Mouse (Mus musculus) heart, postnatal 10 days (tissue): Measurements from ENCODE around the gene Chpt1. TPM values are rescaled to one million over a fixed set of nuclear protein-coding genes. Genes with fewer than 3 reads are reported as not detected.
"Not testable (repeated sequence)": the region's sequence is repeated elsewhere in the genome, so short reads cannot be mapped to it uniquely, and the experiment has no call there.

ENCODE experiments used
- DNase-seq, 2 experiments: peaks; one replicate each; pipeline ENCODE4 v3.0.0; 2021
- intact Hi-C: fragments of 180-260 bp; cut with DNase I; formaldehyde crosslinking; loops from one replicate; pipeline ENCODE4 v1.15.1; 2025
- total RNA-seq, 2 experiments: library from RNA; stranded (reverse); gene quantifications; 2 replicates each; pipeline ENCODE4 v1.2.3; 2021

The Chpt1 gene
- 100 to 1,000 TPM; 189 to 191 TPM for total RNA-seq

GRCm38 (mm10) chr10:88503421-88504314 lies at the start of gene Chpt1:
Chpt1 (minus strand) TSS chr10:88504073.
- peak; percentile 90 to 91 for DNase-seq
- intact Hi-C loops: loop anchor here (5.0 to 10.0 kb wide), 3 partner anchors 126 to 321 kb away; partner anchors contain the start of genes Arl1, Dram1, Gnptab and Utp20

DNA sequence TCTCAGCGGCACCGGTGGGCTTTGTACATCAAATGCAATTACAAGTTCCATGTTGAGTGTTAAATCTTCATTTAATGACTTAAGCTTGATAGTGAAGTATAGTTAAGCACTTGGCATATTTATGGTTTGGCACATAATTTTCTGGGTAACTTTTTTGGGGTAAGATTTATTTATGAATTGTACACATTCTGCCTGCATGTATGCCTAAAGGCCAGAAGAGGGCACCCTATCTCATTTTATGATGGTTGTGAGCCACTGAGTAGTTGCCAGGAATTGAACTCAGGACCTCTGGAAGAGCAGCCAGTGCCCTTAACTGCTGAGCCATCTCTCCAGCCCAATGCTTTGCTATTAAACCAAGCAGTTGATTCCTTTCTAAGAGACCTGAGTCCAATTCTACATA lies 48.9 kb upstream of the Chpt1 start:
- intact Hi-C loops: loop anchor here (10.0 kb wide), 1 partner anchor 112 kb away; no protein-coding TSS in a partner anchor

DNA sequence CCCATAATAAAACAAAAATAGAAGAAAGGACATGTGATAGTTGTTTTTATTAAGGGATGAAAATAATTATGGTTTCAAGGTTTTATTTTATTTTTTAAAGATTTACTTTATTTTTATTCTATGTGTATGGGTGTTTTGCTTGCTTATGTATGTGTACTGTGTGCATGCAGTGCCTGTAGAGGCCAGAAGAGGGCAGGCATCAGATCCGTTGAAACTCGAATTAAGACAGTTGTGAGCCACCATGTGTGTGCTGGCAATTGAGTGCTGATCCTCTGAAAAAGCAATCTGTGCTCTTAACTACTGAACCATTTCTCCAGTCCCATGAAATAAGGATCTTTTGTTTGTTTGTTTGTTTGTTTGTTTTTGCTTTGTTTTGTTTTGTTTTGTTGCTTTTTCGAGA lies 46.4 kb upstream of the Chpt1 start:
- intact Hi-C loops: loop anchor here (10.0 kb wide), 1 partner anchor 115 kb away; no protein-coding TSS in a partner anchor
- no peak for DNase-seq

More for the DNA sequence above, 48.9 kb upstream of the Chpt1 start:
- DNase-seq: no peak

GRCm38 (mm10) chr10:88547635-88548034 lies 43.8 kb upstream of the Chpt1 start:
- intact Hi-C loops: no loop called here
- DNase-seq: no peak

DNA sequence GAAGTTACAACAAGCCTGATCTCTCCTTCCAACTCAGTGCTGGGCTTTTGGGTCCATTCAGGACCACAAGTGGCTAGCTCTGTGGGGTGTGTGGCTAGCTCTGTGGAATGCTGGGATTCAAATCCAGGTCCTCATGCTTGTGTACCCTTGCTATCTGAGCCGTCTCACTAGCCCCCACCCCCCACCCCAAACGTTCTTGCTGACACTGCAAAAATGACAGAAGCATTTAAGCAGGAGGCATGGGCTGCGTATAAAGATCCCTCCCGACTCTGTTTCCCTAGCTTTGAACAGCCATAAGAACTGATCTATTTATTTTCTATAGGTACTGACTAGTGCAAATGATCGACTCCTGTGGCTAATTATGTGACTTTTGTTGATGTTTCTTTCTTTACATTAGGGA lies 26.8 kb upstream of the Chpt1 start:
- intact Hi-C loops: no loop called here
- no peak for DNase-seq

DNA sequence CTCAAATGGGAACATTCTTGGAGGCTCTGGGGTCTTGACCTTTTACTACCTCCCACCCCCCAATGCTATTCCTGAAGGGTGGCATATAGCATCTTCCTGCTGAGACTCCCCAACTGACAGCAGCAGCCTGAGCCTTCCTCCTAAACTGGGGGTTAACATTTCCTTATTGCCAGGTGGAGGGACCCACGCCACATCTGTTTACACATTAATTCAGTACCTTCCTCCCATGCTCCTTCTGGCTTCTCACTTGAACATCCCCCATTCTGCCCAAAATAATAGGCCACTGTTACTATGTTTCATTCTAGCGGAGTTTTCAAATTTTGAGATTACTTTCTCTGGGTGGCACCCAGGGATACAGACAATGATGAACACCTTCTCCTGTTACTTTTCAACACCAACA lies 20.1 kb upstream of the Chpt1 start:
- intact Hi-C loops: no loop called here
- no peak for DNase-seq

DNA sequence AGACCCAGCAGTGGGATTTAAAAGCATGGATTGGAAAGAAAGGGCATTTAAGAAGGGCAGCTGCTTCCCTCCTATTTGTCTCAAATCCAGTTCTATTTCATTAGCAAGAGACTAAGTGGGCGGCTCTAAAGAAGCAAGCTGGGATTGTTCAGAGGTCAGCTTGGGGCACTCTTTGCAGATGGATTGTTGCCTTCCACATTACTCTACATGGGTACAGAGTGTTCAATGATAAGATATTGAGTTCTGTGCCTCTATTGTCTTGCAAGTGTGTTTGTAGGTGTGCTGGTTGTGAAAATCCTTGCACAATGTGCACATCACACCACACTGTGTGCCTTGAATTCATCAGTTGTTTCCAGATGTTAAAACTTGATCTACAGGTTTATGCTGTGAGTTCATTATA lies 19.3 kb upstream of the Chpt1 start:
- intact Hi-C loops: no loop called here
- no peak for DNase-seq

GRCm38 (mm10) chr10:88522795-88523194 lies 18.9 kb upstream of the Chpt1 start:
- intact Hi-C loops: no loop called here
- no peak for DNase-seq

DNA sequence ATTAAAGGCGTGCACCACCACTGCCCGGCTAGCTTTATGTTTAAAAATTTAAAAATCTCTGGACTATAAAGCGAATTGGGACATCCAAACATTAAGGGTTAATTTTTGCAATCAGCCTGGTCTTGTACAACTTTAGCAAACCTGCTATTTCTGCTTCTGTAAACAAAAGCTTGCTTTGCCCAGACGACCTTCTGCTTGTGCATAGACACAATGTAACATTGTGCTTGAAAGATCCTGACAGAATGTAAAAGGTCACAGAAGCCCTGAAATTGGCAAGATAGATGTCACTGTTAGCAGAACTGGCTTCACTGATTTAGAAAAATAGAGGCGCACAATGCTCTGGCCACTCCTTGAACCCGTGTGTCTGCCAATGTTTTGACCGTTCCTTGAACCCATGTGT lies 11.2 kb upstream of the Chpt1 start:
- DNase-seq, intact Hi-C loops: not testable (repeated sequence)

GRCm38 (mm10) chr10:88514495-88514894 lies 10.6 kb upstream of the Chpt1 start:
- intact Hi-C loops: loop anchor here (5.0 kb wide), 1 partner anchor 108 kb away; no protein-coding TSS in a partner anchor
- DNase-seq: peak; percentile 78 to 83

DNA sequence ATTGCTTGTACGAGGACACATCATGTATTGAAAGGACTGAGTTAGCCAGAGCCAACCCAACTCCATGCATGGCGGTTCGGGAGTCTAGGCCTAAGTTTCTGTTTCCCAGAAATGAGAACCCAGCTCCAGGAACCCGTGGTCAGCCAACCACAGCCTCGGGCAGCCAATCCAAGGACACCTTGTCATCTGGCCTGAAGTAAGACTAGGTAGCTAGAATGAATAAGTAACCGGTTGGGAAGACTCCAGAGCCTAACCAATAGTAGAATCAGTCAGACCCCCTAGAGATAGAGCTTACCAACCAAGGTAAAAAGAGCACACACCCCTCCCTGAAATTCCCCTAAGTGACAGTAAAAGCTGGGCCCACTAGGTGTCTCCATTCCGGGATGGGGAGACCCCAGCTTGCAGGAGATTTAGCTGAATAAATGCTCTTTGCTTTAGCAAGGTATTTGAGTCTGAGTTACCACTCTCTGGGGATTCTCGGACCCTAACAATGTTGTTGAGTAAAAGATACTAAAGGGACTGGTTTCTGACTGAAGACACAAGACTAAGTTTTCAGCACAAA lies 9.8 kb upstream of the Chpt1 start:
- DNase-seq: no peak
- intact Hi-C loops: loop anchor here (5.0 kb wide), 1 partner anchor 109 kb away; no protein-coding TSS in a partner anchor

- intact Hi-C loops: loop anchor here (5.0 kb wide), 1 partner anchor 111 kb away; no protein-coding TSS in a partner anchor
- DNase-seq: no peak
Measured at GRCm38 (mm10) chr10:88511355-88511754, 7.5 kb upstream of the Chpt1 start.

- peak; percentile 80 to 83 for DNase-seq
- intact Hi-C loops: loop anchor here (5.0 kb wide), 1 partner anchor 112 kb away; no protein-coding TSS in a partner anchor
Measured at GRCm38 (mm10) chr10:88510503-88511271, 6.8 kb upstream of the Chpt1 start.

GRCm38 (mm10) chr10:88507691-88508143 lies 3.8 kb upstream of the Chpt1 start:
- intact Hi-C loops: loop anchor here (10.0 kb wide), 1 partner anchor 317 kb away; the partner anchor contains the start of gene Utp20
- DNase-seq: no peak

DNA sequence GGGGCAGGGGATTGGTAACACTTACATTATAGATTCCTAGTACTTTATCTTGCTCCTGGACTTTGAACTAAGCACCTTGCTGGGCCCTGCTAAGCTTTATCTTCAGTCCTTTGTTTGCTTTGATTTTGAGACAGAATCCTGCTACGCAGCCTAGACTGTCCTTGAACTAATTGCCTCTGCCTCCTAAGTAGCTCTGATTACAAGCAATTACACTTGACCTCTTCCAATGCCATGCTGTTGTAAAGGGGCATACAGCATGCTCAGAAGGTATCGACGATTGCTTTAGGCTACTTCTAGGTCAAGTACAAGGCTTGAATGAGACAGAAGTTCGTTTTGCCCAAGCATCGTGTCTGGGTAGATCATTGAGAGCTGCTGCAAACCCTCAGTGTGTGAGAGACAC lies 1.4 kb upstream of the Chpt1 start:
- DNase-seq: no peak
- intact Hi-C loops: loop anchor here (10.0 kb wide), 1 partner anchor 320 kb away; the partner anchor contains the start of gene Utp20

DNA sequence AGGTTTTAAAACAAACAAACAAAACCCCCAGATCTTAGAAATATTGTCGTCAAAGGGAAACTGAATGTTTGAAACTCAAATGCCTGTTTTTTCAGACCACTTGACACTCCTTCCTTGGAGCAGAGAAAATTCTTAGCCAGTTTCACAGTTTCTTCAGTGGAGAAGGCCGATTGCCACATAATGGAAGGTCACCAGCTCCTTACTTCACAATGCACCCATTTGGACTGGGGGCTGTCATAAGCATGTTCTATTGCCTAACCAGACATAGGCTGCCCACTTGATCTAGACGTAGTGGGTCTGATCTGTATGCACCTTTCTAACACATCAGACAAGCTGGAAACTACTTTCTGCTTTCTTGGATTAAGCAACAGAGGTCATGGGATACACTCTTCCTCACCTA lies 608 bp upstream of the Chpt1 start:
- DNase-seq: no peak
- intact Hi-C loops: loop anchor here (5.0 to 10.0 kb wide), 3 partner anchors 127 to 320 kb away; partner anchors contain the start of genes Arl1, Dram1, Gnptab and Utp20

DNA sequence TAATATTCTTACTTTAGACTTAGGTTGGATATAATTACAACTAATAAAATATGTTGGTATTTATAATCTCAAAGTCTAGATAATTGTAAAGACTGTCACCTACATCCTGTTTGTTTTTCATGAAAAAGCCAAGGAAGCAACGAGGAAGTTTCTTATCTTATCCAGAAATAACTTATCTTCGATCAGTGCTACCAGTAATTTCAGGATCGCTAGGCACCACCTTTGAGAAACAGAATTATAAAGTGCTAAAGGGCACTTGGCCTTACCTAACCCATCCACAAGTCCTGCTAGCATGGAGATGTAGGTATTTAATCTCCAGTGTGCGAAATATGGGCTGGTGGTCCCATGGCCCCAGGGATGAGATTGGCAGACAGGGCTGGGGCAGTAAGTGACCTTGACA lies 954 bp downstream of the Chpt1 start:
- intact Hi-C loops: loop anchor here (5.0 to 10.0 kb wide), 3 partner anchors 126 to 322 kb away; partner anchors contain the start of genes Arl1, Dram1, Gnptab and Utp20
- DNase-seq: no peak

GRCm38 (mm10) chr10:88501886-88502765 lies 1.7 kb downstream of the Chpt1 start:
- intact Hi-C loops: loop anchor here (5.0 to 10.0 kb wide), 3 partner anchors 125 to 323 kb away; partner anchors contain the start of genes Arl1, Dram1, Gnptab and Utp20
- peak; percentile 44 to 48 for DNase-seq

DNA sequence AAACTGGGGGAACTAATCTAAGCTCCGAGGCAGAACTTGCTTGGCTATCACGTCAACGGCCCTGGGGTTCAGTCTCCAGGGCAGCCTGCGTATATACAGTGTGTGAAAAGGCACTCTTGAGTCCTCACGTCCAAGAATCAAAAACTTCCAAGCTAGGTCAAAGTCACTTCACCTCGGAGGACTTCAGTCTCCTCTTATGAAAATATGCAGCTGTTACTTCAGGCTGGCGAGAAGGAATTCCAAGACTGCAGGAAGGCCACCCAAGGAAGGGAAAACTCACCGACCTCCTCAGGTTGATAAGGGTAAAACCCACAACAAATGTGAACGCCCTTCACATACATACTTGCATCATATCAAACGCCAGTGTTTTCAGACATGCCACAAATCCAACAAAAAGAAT lies 2.5 kb downstream of the Chpt1 start:
- intact Hi-C loops: loop anchor here (5.0 to 10.0 kb wide), 3 partner anchors 124 to 323 kb away; partner anchors contain the start of genes Arl1, Dram1, Gnptab and Utp20

More for the DNA sequence above, 2.5 kb downstream of the Chpt1 start:
- DNase-seq: no peak
